Mouse (Mus musculus) forelimb bud, embryonic 11.5 days (tissue): ENCODE results near the gene Adamts13.

ENCODE experiments used
- DNase-seq: peaks from one replicate; pipeline ENCODE4 v3.0.0-alpha.2; 2012; ENCODE audit warnings: low read depth, low spot score

The Adamts13 gene

GRCm38 (mm10) chr2:26973116-26973515, at the start of gene Adamts13:
Adamts13 (plus strand) TSS chr2:26973416.
- DNase-seq = no peak

- no peak for DNase-seq
Observed at GRCm38 (mm10) chr2:26927745-26928476, 45.3 kb upstream of the Adamts13 start.

- peak; percentile 58 for DNase-seq
Observed at GRCm38 (mm10) chr2:26930390-26930789, 42.8 kb upstream of the Adamts13 start.

GRCm38 (mm10) chr2:26932473-26933303, 40.5 kb upstream of the Adamts13 start:
- peak; percentile 9 for DNase-seq

GRCm38 (mm10) chr2:26933304-26934055, 39.7 kb upstream of the Adamts13 start, which contains the start of the genes Surf4 and Stkld1:
Surf4 (minus strand) TSS chr2:26933928.
Stkld1 (plus strand) TSS chr2:26934047.
- peak; percentile 91 for DNase-seq

GRCm38 (mm10) chr2:26935286-26935685, 37.9 kb upstream of the Adamts13 start:
- no peak for DNase-seq

- no peak for DNase-seq
Observed at GRCm38 (mm10) chr2:26936425-26936824, 36.8 kb upstream of the Adamts13 start.

GRCm38 (mm10) chr2:26941539-26941938, 31.7 kb upstream of the Adamts13 start:
- no peak for DNase-seq

- DNase-seq = no peak
Observed at GRCm38 (mm10) chr2:26943253-26943652, 30.0 kb upstream of the Adamts13 start.

GRCm38 (mm10) chr2:26950411-26950810, 22.8 kb upstream of the Adamts13 start:
- DNase-seq = no peak

GRCm38 (mm10) chr2:26951346-26951905, 21.8 kb upstream of the Adamts13 start:
- DNase-seq = no peak

- no peak for DNase-seq
Observed at GRCm38 (mm10) chr2:26952193-26952592, 21.0 kb upstream of the Adamts13 start.

GRCm38 (mm10) chr2:26952866-26953265, 20.4 kb upstream of the Adamts13 start:
- DNase-seq = no peak

GRCm38 (mm10) chr2:26954735-26955395, 18.4 kb upstream of the Adamts13 start:
- DNase-seq = no peak

- no peak for DNase-seq
Observed at GRCm38 (mm10) chr2:26956811-26957487, 16.3 kb upstream of the Adamts13 start.

- no peak for DNase-seq
Observed at GRCm38 (mm10) chr2:26957488-26957859, 15.7 kb upstream of the Adamts13 start.

GRCm38 (mm10) chr2:26960756-26961155, 12.5 kb upstream of the Adamts13 start:
- DNase-seq = no peak

GRCm38 (mm10) chr2:26963923-26964723, 9.1 kb upstream of the Adamts13 start, which contains the start of gene Rexo4:
Rexo4 (minus strand) TSS chr2:26964386.
- peak; percentile 96 for DNase-seq

- DNase-seq = no peak
Observed at GRCm38 (mm10) chr2:26964724-26965370, 8.4 kb upstream of the Adamts13 start.
